Mouse (Mus musculus) CH12.LX (cell line): Measurements from ENCODE around the gene Grm7. TPM values are rescaled to one million over a fixed set of nuclear protein-coding genes. Genes with fewer than 3 reads are reported as not detected.

Experiments
- DNase-seq: peaks from one replicate; pipeline ENCODE4 v3.0.0-alpha.2; 2013; ENCODE audit errors: extremely low read depth
- H3K27ac ChIP-seq: 2 replicates; pipeline ENCODE4 v1.5.1; 2012; ENCODE audit warnings: low read depth, mild to moderate bottlenecking, control low read depth, moderate library complexity; ENCODE audit not compliant: insufficient read depth
- H3K27me3 ChIP-seq: replicated peaks from 2 replicates; pipeline ENCODE3; 2012; ENCODE audit warnings: inconsistent platforms
- H3K36me3 ChIP-seq, 2 experiments: replicated peaks in 1 of 2; 2 replicates each; pipeline versions ENCODE3 to v1.6.1; 2012; ENCODE audit warnings: inconsistent platforms in 1 of 2, low read length in 1 of 2, mild to moderate bottlenecking in 1 of 2, mixed read lengths in 1 of 2, moderate library complexity in 1 of 2; ENCODE audit not compliant: control insufficient read depth in 1 of 2, insufficient read depth in 1 of 2
- H3K4me1 ChIP-seq, 2 experiments: 2 replicates each; pipeline ENCODE4 v1.6.1; 2012; ENCODE audit warnings: inconsistent platforms in 1 of 2, moderate library complexity in 1 of 2; ENCODE audit not compliant: insufficient read depth in 2 of 2, control insufficient read depth in 1 of 2
- H3K4me2 ChIP-seq: 2 replicates; pipeline ENCODE4 v1.6.1; 2012; ENCODE audit warnings: low read depth, mild to moderate bottlenecking, control low read depth; ENCODE audit not compliant: poor library complexity, insufficient read depth, severe bottlenecking
- H3K4me3 ChIP-seq, 3 experiments: fragments of 150-350 bp in 1 of 3; sonication (generic) in 1 of 3; replicated peaks in 1 of 3; 2 replicates each; pipeline versions ENCODE3 to v1.5.1; 2011 to 2012; ENCODE audit warnings: low read depth in 2 of 3, low read length in 2 of 3, mild to moderate bottlenecking in 2 of 3, moderate library complexity in 2 of 3, control low read depth in 1 of 3, improper control_type of control experiment in 1 of 3, inconsistent platforms in 1 of 3, mixed read lengths in 1 of 3; ENCODE audit not compliant: poor library complexity in 1 of 3
- H3K79me2 ChIP-seq: replicated peaks from 2 replicates; pipeline ENCODE4 v1.6.1; 2012; ENCODE audit warnings: mild to moderate bottlenecking, moderate library complexity; ENCODE audit not compliant: control insufficient read depth, poor library complexity, insufficient read depth, severe bottlenecking; ENCODE audit errors: extremely low read depth
- H3K9ac ChIP-seq: 2 replicates; pipeline ENCODE4 v1.6.1; 2012; ENCODE audit warnings: low read depth, mild to moderate bottlenecking, control low read depth, moderate library complexity; ENCODE audit not compliant: insufficient read depth
- H3K9me3 ChIP-seq: replicated peaks from 2 replicates; pipeline ENCODE3; 2012; ENCODE audit warnings: low read length, inconsistent platforms, mixed read lengths
- CHD1 ChIP-seq: IDR thresholded peaks from 2 replicates; pipeline ENCODE4 v1.6.1; 2012; ENCODE audit warnings: low read depth, low read length, improper control_type of control experiment, inconsistent platforms
- CHD2 ChIP-seq: IDR thresholded peaks from 2 replicates; pipeline ENCODE4 v1.6.1; 2011; ENCODE audit warnings: low read length, improper control_type of control experiment
- E2F4 ChIP-seq: IDR thresholded peaks from 2 replicates; pipeline ENCODE4 v1.6.1; 2011; ENCODE audit warnings: low read depth, low read length, improper control_type of control experiment; ENCODE audit not compliant: insufficient replicate concordance
- EP300 ChIP-seq: IDR thresholded peaks from 2 replicates; pipeline ENCODE4 v1.6.1; 2011; ENCODE audit warnings: low read length, improper control_type of control experiment
- ETS1 ChIP-seq: conservative IDR thresholded peaks from 2 replicates; pipeline ENCODE4 v1.6.1; 2012; ENCODE audit warnings: low read depth, mild to moderate bottlenecking, inconsistent platforms, low read length, improper control_type of control experiment, moderate library complexity
- HCFC1 ChIP-seq: IDR thresholded peaks from 2 replicates; pipeline ENCODE4 v1.6.1; 2012; ENCODE audit warnings: low read depth, mild to moderate bottlenecking, inconsistent platforms, low read length, improper control_type of control experiment
- IRF4 ChIP-seq: IDR thresholded peaks from 2 replicates; pipeline ENCODE4 v1.6.1; 2014; ENCODE audit warnings: low read depth, mild to moderate bottlenecking, inconsistent platforms, low read length, improper control_type of control experiment
- KAT2A ChIP-seq: IDR thresholded peaks from 2 replicates; pipeline ENCODE4 v1.6.1; 2012; ENCODE audit warnings: low read length, improper control_type of control experiment, inconsistent platforms; ENCODE audit not compliant: insufficient replicate concordance
- MAFK ChIP-seq: IDR thresholded peaks from 2 replicates; pipeline ENCODE4 v1.6.1; 2011; ENCODE audit warnings: low read length, improper control_type of control experiment; ENCODE audit not compliant: insufficient replicate concordance
- MAX ChIP-seq: IDR thresholded peaks from 2 replicates; pipeline ENCODE4 v1.6.1; 2011; ENCODE audit warnings: low read length, improper control_type of control experiment
- MAZ ChIP-seq: IDR thresholded peaks from 2 replicates; pipeline ENCODE4 v1.6.1; 2012; ENCODE audit warnings: low read depth, mild to moderate bottlenecking, inconsistent platforms, low read length, improper control_type of control experiment, moderate library complexity
- MEF2A ChIP-seq: IDR thresholded peaks from 2 replicates; pipeline ENCODE4 v1.6.1; 2014; ENCODE audit warnings: low read depth, mild to moderate bottlenecking, inconsistent platforms, low read length, improper control_type of control experiment, borderline replicate concordance
- MXI1 ChIP-seq: IDR thresholded peaks from 2 replicates; pipeline ENCODE4 v1.6.1; 2011; ENCODE audit warnings: mild to moderate bottlenecking, low read depth, low read length, improper control_type of control experiment
- NRF1 ChIP-seq: IDR thresholded peaks from 2 replicates; pipeline ENCODE4 v1.6.1; 2014; ENCODE audit warnings: low read depth, mild to moderate bottlenecking, inconsistent platforms, low read length, improper control_type of control experiment, moderate library complexity
- POLR2A ChIP-seq: IDR thresholded peaks from 2 replicates; pipeline ENCODE4 v1.6.1; 2011; ENCODE audit warnings: low read depth, mild to moderate bottlenecking, improper control_type of control experiment, low read length
- SMC3 ChIP-seq: IDR thresholded peaks from 2 replicates; pipeline ENCODE4 v1.6.1; 2011; ENCODE audit warnings: low read depth, low read length, improper control_type of control experiment
- TBP ChIP-seq: conservative IDR thresholded peaks from 2 replicates; pipeline ENCODE4 v1.6.1; 2011; ENCODE audit warnings: low read depth, low read length, improper control_type of control experiment
- USF2 ChIP-seq: conservative IDR thresholded peaks from 2 replicates; pipeline ENCODE4 v1.6.1; 2011; ENCODE audit warnings: low read depth, low read length, improper control_type of control experiment
- ZC3H11A ChIP-seq: IDR thresholded peaks from 2 replicates; pipeline ENCODE4 v1.6.1; 2012; ENCODE audit warnings: low read depth, mild to moderate bottlenecking, inconsistent platforms, low read length, improper control_type of control experiment
- ZKSCAN1 ChIP-seq: IDR thresholded peaks from 2 replicates; pipeline ENCODE4 v1.6.1; 2012; ENCODE audit warnings: low read depth, inconsistent platforms, low read length, improper control_type of control experiment, borderline replicate concordance
- ZNF384 ChIP-seq: IDR thresholded peaks from 2 replicates; pipeline ENCODE4 v1.6.1; 2012; ENCODE audit warnings: low read depth, low read length, improper control_type of control experiment, inconsistent platforms
- dilution Hi-C: fragments of 300-500 bp; cut with MboI; formaldehyde crosslinking; loops from 2 replicates; pipeline ENCODE4 v1.14.3; 2020; ENCODE audit warnings: low sequenced_read_pairs; ENCODE audit not compliant: extremely low pct_unique_long_range_greater_than_20kb, extremely low pct_ligation_motif_present
- in situ Hi-C: fragments of 300-500 bp; cut with MboI; formaldehyde crosslinking; loops from 3 replicates; pipeline ENCODE4 v1.14.3; 2019; ENCODE audit warnings: low sequenced_read_pairs, low pct_ligation_motif_present, low pct_unique_long_range_greater_than_20kb, mixed read lengths
- polyA plus RNA-seq: library from polyadenylated mRNA; unstranded; fragments of >175 nt; gene quantifications from 2 replicates; pipeline ENCODE4 v1.2.1, GENCODE M21; 2012; ENCODE audit warnings: low read depth; ENCODE audit not compliant: insufficient read length
- total RNA-seq, 2 experiments: library from RNA; depleted of rRNA; stranded (reverse); fragments of 300-350 nt in 1 of 2; fragments of >200 nt in 1 of 2; gene quantifications; 2 replicates each; pipeline ENCODE4 v1.2.3; 2012 to 2014

The Grm7 gene
- total and polyA plus RNA-seq, 3 experiments = not detected

- TF ChIP-seq EP300 = no peak
- no peak for TF ChIP-seq KAT2A
- TF ChIP-seq TBP = no peak
- dilution Hi-C loops = no loop called here
- DNase-seq = no peak
- no peaks in the 10 kb centered on the region for H3K4me1 ChIP-seq
- no peak overlapping the region for H3K4me2 ChIP-seq
- no peak overlapping the region for H3K9ac ChIP-seq
- no peak overlapping the region for H3K27ac ChIP-seq
- H3K27me3 ChIP-seq = no peaks in the 10 kb centered on the region
- H3K4me3 ChIP-seq = no peak overlapping the region
- no peaks in the 10 kb centered on the region for H3K79me2 ChIP-seq
- in situ Hi-C loops = no loop called here
- H3K36me3 ChIP-seq = no peaks in the 10 kb centered on the region
- H3K9me3 ChIP-seq = peaks cover 83% of the 10 kb centered on the region
Measured at GRCm38 (mm10) chr6:111369013-111369412, 723.6 kb downstream of the Grm7 start.

- H3K27ac ChIP-seq = no peak overlapping the region
- H3K9ac ChIP-seq = no peak overlapping the region
- peaks cover 78% of the 10 kb centered on the region for H3K9me3 ChIP-seq
- no peaks in the 10 kb centered on the region for H3K79me2 ChIP-seq
- DNase-seq = no peak
- no peak overlapping the region for H3K4me3 ChIP-seq
- H3K4me1 ChIP-seq = no peaks in the 10 kb centered on the region
- TF ChIP-seq MAZ = no peak
- TF ChIP-seq ZKSCAN1 = no peak
- no peak for TF ChIP-seq CHD1
- TF ChIP-seq NRF1 = no peak
- TF ChIP-seq SMC3 = no peak
- no peak for TF ChIP-seq ZC3H11A
- TF ChIP-seq ZNF384 = no peak
- no peak for TF ChIP-seq MAFK
- TF ChIP-seq IRF4 = no peak
- no peak for TF ChIP-seq E2F4
- TF ChIP-seq MXI1 = no peak
- no peak for TF ChIP-seq TBP
- TF ChIP-seq MEF2A = no peak
- no peak for TF ChIP-seq EP300
- TF ChIP-seq MAX = no peak
- no peak for TF ChIP-seq POLR2A
- TF ChIP-seq HCFC1 = no peak
- no peak for TF ChIP-seq CHD2
- no peak for TF ChIP-seq ETS1
- no peak for TF ChIP-seq USF2
- in situ Hi-C loops (no loop called here), dilution Hi-C loops (no loop called here)
- H3K27me3 ChIP-seq = no peaks in the 10 kb centered on the region
- no peaks in the 10 kb centered on the region for H3K36me3 ChIP-seq
- no peak overlapping the region for H3K4me2 ChIP-seq
Measured at GRCm38 (mm10) chr6:111371581-111372349, 726.4 kb downstream of the Grm7 start.
